Mouse (Mus musculus): ENCODE data around the gene Glrb.

- TF ChIP-seq CTCF (IDR thresholded peaks at IDR 0.05; ENCODE audit: insufficient read depth, low read depth, low read length) (no peak), POLR2A (IDR thresholded peaks at IDR 0.05; ENCODE audit: insufficient read depth, low read depth, low read length) (no peak)
Measured at GRCm38 (mm10) chr3:80913779-80914284, 372 bp upstream of the Glrb start.
